Mouse (Mus musculus): ENCODE data around the gene Trim30b.
"Not testable (repeated sequence)": the region's sequence is repeated elsewhere in the genome, so short reads cannot be mapped to it uniquely, and the experiment has no call there.

GRCm38 (mm10) chr7:104340744-104341143 is 28.9 kb downstream of the Trim30b start:
- TF ChIP-seq CTCF (IDR thresholded peaks at IDR 0.05; ENCODE audit: extremely low read depth, insufficient read length, insufficient replicate concordance, low read depth, low read length); POLR2A (IDR thresholded peaks at IDR 0.05; ENCODE audit: low read depth, low read length): not testable (repeated sequence)

All from small intestine, adult 2 months (tissue).